Mouse (Mus musculus) G1E (cell line): ENCODE data around the gene Creb3l2.

ENCODE experiments used
- CTCF ChIP-seq: IDR thresholded peaks from 2 replicates; pipeline ENCODE4 v1.5.1; 2012; ENCODE audit warnings: low read depth, low read length, inconsistent platforms, mixed read lengths
- GATA1 ChIP-seq: IDR thresholded peaks from 2 replicates; pipeline ENCODE4 v1.6.1; 2012; ENCODE audit warnings: borderline replicate concordance, low read length, inconsistent platforms, mixed read lengths
- POLR2AphosphoS5 ChIP-seq: IDR thresholded peaks from 2 replicates; pipeline ENCODE4 v1.6.1; 2012; ENCODE audit warnings: low read depth, low read length, inconsistent platforms; ENCODE audit not compliant: insufficient replicate concordance
- TAL1 ChIP-seq: conservative IDR thresholded peaks from 2 replicates; pipeline ENCODE4 v1.6.1; 2012; ENCODE audit warnings: low read depth, low read length, inconsistent platforms, mixed read lengths

DNA sequence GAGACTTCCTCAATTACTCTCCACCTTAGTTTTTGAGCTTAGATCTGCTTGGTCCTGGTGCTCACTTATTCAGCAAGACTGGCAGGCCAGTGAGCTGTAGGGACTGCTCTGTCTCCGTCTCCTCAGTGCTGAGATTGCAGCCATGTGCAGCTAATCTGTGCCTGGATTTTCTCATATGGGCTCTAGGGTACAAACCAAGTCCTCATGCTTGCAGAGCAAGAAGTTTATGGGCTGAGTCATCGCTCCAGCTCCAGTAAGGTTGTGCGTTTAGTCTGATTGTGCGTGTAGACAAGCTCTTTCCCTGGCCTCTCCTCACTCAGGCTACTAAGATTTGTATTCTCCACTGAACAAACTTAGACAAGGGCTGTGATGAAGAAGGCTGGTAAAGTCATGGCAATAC is 44.6 kb upstream of the Creb3l2 start:
- TF ChIP-seq CTCF, result no peak
- no peak for TF ChIP-seq GATA1
- no peak for TF ChIP-seq TAL1
- no peak for TF ChIP-seq POLR2AphosphoS5
